ENCODE assay signal across 19 mouse cellular contexts in genomic region chr9:48726341-48726740, GRCm38 (mm10).
DNase-seq lines count a peak whose midpoint lies in the region; ATAC-seq and TF ChIP-seq lines count a peak whose summit lies in the region.
"Had no signal": no experiment of that assay in that cellular context is flagged by ENCODE, and none has a peak within 500 bp of the region (broad histone marks: within the 10 kb centered on the region; RNA-seq: fewer than 3 reads in every experiment).

No protein-coding gene starts in this region.

- ATAC-seq in lung, postnatal 0 days, result no peak
- ATAC-seq: forebrain, embryonic 13.5 days; forebrain, embryonic 15.5 days had no signal

- WGBS in heart, embryonic 10.5 days, result 71% methylated on average over 8 of the region's 8 CpGs
- whole genome bisulfite sequencing in lung, postnatal 0 days, result 66% methylated on average over 8 of the region's 8 CpGs

- no peak overlapping the region for H3K27ac ChIP-seq in heart, embryonic 10.5 days
- peak overlapping the region; percentile 82 for H3K27ac ChIP-seq in layer of hippocampus, adult 2 months
- peak overlapping the region; percentile 99; the same call in 1 of the 2 replicates for H3K27ac ChIP-seq in lung, postnatal 0 days (ENCODE audit: low read length)
- H3K27ac ChIP-seq: embryonic facial prominence, embryonic 10.5 days; embryonic facial prominence, embryonic 12.5 days; forebrain, embryonic 13.5 days; forebrain, embryonic 15.5 days had no signal

- H3K4me1 ChIP-seq in heart, embryonic 10.5 days, result peaks cover 52% of the 10 kb centered on the region
- peaks cover 62% of the 10 kb centered on the region for H3K4me1 ChIP-seq in lung, postnatal 0 days (ENCODE audit: insufficient read depth, low read depth, low read length)

- peak; percentile 92 for DNase-seq in heart, adult 11 months
- DNase-seq in heart, embryonic 10.5 days (ENCODE audit: low spot score), result no peak
- DNase-seq in layer of hippocampus, adult 2 months (ENCODE audit: low spot score in 2 of 2), result no peak
- no peak for DNase-seq in layer of hippocampus, postnatal 14 days (ENCODE audit: low spot score in 2 of 2)
- DNase-seq in lung, postnatal 0 days (ENCODE audit: low spot score), result no peak
- DNase-seq in lung, postnatal 10 days, result no peak
- no peak for DNase-seq in urinary bladder, postnatal 14 days (ENCODE audit: low spot score)
- DNase-seq: adrenal gland, adult 2 months; adrenal gland, postnatal 10 days; adrenal gland, postnatal 25 days; cerebellum, adult 11-12 months; cerebellum, adult 2 months; cerebellum, adult 9-10 months; cerebellum, postnatal 10 days; cerebellum, postnatal 25 days had no signal

- no peak overlapping the region for H3K4me3 ChIP-seq in heart, embryonic 10.5 days
- H3K4me3 ChIP-seq in layer of hippocampus, adult 2 months, result no peak overlapping the region
- H3K4me3 ChIP-seq in lung, postnatal 0 days (ENCODE audit: low read depth, low read length), result no peak overlapping the region
- H3K4me3 ChIP-seq: embryonic facial prominence, embryonic 10.5 days; embryonic facial prominence, embryonic 12.5 days; forebrain, embryonic 13.5 days; forebrain, embryonic 15.5 days had no signal

- H3K27me3 ChIP-seq in heart, embryonic 10.5 days (ENCODE audit: insufficient read depth, poor library complexity, severe bottlenecking), result 0 out of 2 replicates have a peak, but pooled peaks cover 4% of the 10 kb centered on the region
- no peaks in the 10 kb centered on the region for H3K27me3 ChIP-seq in lung, postnatal 0 days (replicated peaks; ENCODE audit: insufficient read depth, low read length)
- H3K27me3 ChIP-seq: forebrain, embryonic 15.5 days had no signal

- TF ChIP-seq EP300 in lung, postnatal 0 days (IDR thresholded peaks at IDR 0.05), result no peak

- no peak overlapping the region for H3K9ac ChIP-seq in lung, postnatal 0 days (replicated peaks; ENCODE audit: low read depth)
- H3K9ac ChIP-seq: embryonic facial prominence, embryonic 12.5 days; forebrain, embryonic 13.5 days; forebrain, embryonic 15.5 days had no signal

- no peaks in the 10 kb centered on the region for H3K9me3 ChIP-seq in heart, embryonic 10.5 days
- no peaks in the 10 kb centered on the region for H3K9me3 ChIP-seq in lung, postnatal 0 days (ENCODE audit: low read length)
- H3K9me3 ChIP-seq: embryonic facial prominence, embryonic 10.5 days; embryonic facial prominence, embryonic 12.5 days; forebrain, embryonic 13.5 days; forebrain, embryonic 15.5 days had no signal

- no peak for TF ChIP-seq CTCF in layer of hippocampus, adult 2 months (conservative IDR thresholded peaks at IDR 0.05)
- no peak for TF ChIP-seq CTCF in lung, postnatal 0 days (IDR thresholded peaks at IDR 0.05)

- no peak overlapping the region for H3K4me2 ChIP-seq in lung, postnatal 0 days (replicated peaks; ENCODE audit: low read depth, low read length)
- H3K4me2 ChIP-seq: embryonic facial prominence, embryonic 12.5 days; forebrain, embryonic 13.5 days; forebrain, embryonic 15.5 days had no signal

- H3K36me3 ChIP-seq in heart, embryonic 10.5 days, result no peaks in the 10 kb centered on the region
- no peaks in the 10 kb centered on the region for H3K36me3 ChIP-seq in lung, postnatal 0 days (ENCODE audit: insufficient read depth, low read length)
- H3K36me3 ChIP-seq: embryonic facial prominence, embryonic 10.5 days; embryonic facial prominence, embryonic 12.5 days; forebrain, embryonic 15.5 days had no signal
